Mouse (Mus musculus) lung, adult 2 months (tissue): ENCODE data around the gene Rgs21. TPM values are rescaled to one million over a fixed set of nuclear protein-coding genes. Genes with fewer than 3 reads are reported as not detected.

Experiments used
- DNase-seq: peaks from one replicate; pipeline ENCODE4 v3.0.0; 2022
- H3K4me1 ChIP-seq: fragments of 200-500 bp; 2 replicates; pipeline ENCODE4 v1.6.1; 2011; ENCODE audit warnings: low read length; ENCODE audit not compliant: control insufficient read depth, insufficient read depth
- H3K4me3 ChIP-seq: fragments of 200-500 bp; replicated peaks from 2 replicates; pipeline ENCODE3; 2011; ENCODE audit warnings: low read depth, mild to moderate bottlenecking, control low read depth, low read length; ENCODE audit errors: extremely low read depth
- CTCF ChIP-seq: fragments of 200-500 bp; IDR thresholded peaks from 2 replicates; pipeline ENCODE4 v1.5.1; 2011; ENCODE audit warnings: mild to moderate bottlenecking, low read length, control low read depth; ENCODE audit not compliant: insufficient read depth
- POLR2A ChIP-seq: fragments of 200-500 bp; IDR thresholded peaks from 2 replicates; pipeline ENCODE4 v1.6.1; 2011; ENCODE audit warnings: low read depth, mild to moderate bottlenecking, control low read depth, low read length, borderline replicate concordance; ENCODE audit errors: extremely low read depth
- WGBS: fragments of 180-500 bp; shearing (Covaris S2); methylation state at CpG from one replicate; pipeline ENCODE4 v1.1.7; 2018; 5-methylcytosine and 5-hydroxymethylcytosine counted together
- polyA plus RNA-seq: library from polyadenylated mRNA; depleted of rRNA; stranded (reverse); fragments of >200 nt; gene quantifications from 2 replicates; pipeline ENCODE4 v1.2.3, GENCODE M21; 2012; rRNA removed

Gene Rgs21
- not detected in 2 replicates for polyA plus RNA-seq

- H3K4me1 ChIP-seq, result no peaks in the 10 kb centered on the region
- TF ChIP-seq CTCF (no peak), POLR2A (no peak)
- 55% methylated on average over 3 of the region's 3 CpGs for WGBS
- no peak for DNase-seq
- no peak within 1 kb of the TSS for H3K4me3 ChIP-seq
Measured at GRCm38 (mm10) chr1:144567567-144567966, at the start of gene Rgs21. TSS of gene Rgs21 (minus strand) at chr1:144567667.

- no peak for DNase-seq
- Histone ChIP-seq H3K4me3 (no peak overlapping the region), H3K4me1 (no peaks in the 10 kb centered on the region)
- WGBS, result 91% methylated on average over 1 of the region's 1 CpGs
- TF ChIP-seq CTCF (no peak), POLR2A (no peak)
Measured at GRCm38 (mm10) chr1:144604071-144604470, 36.6 kb upstream of the Rgs21 start.

- WGBS, result 55% methylated on average over 2 of the region's 2 CpGs
- DNase-seq, result no peak
- TF ChIP-seq CTCF (no peak), POLR2A (no peak)
Measured at GRCm38 (mm10) chr1:144602987-144603386, 35.5 kb upstream of the Rgs21 start.

GRCm38 (mm10) chr1:144579321-144579720 lies 11.9 kb upstream of the Rgs21 start:
- DNase-seq, result no peak
- Histone ChIP-seq H3K4me3 (no peak overlapping the region), H3K4me1 (no peaks in the 10 kb centered on the region)
- no peak for TF ChIP-seq CTCF
- TF ChIP-seq POLR2A, result no peak
- 52% methylated on average over 1 of the region's 1 CpGs for WGBS

More at GRCm38 (mm10) chr1:144602987-144603386, 35.5 kb upstream of the Rgs21 start:
- Histone ChIP-seq H3K4me3 (no peak overlapping the region), H3K4me1 (no peaks in the 10 kb centered on the region)

GRCm38 (mm10) chr1:144572972-144573371 lies 5.5 kb upstream of the Rgs21 start:
- 88% methylated on average over 2 of the region's 2 CpGs for WGBS
- TF ChIP-seq CTCF, result no peak
- no peak for TF ChIP-seq POLR2A
- DNase-seq, result no peak
- Histone ChIP-seq H3K4me3 (no peak overlapping the region), H3K4me1 (no peaks in the 10 kb centered on the region)

- TF ChIP-seq CTCF (no peak), POLR2A (no peak)
- no peak for DNase-seq
- H3K4me1 ChIP-seq, result no peaks in the 10 kb centered on the region
- 55% methylated on average over 3 of the region's 3 CpGs for WGBS
- H3K4me3 ChIP-seq, result no peak overlapping the region
Measured at GRCm38 (mm10) chr1:144569905-144570304, 2.4 kb upstream of the Rgs21 start.

GRCm38 (mm10) chr1:144545142-144545541 lies 22.3 kb downstream of the Rgs21 start:
- 64% methylated on average over 4 of the region's 4 CpGs for WGBS

GRCm38 (mm10) chr1:144544497-144544961 lies 22.9 kb downstream of the Rgs21 start:
- WGBS, result 63% methylated on average over 6 of the region's 6 CpGs
- TF ChIP-seq POLR2A (no peak), CTCF (no peak)
- no peaks in the 10 kb centered on the region for H3K4me1 ChIP-seq
- no peak for DNase-seq
- no peak overlapping the region for H3K4me3 ChIP-seq

More at GRCm38 (mm10) chr1:144545142-144545541, 22.3 kb downstream of the Rgs21 start:
- no peak overlapping the region for H3K4me3 ChIP-seq
- H3K4me1 ChIP-seq, result no peaks in the 10 kb centered on the region
- no peak for DNase-seq
- TF ChIP-seq POLR2A (no peak), CTCF (no peak)

- no peaks in the 10 kb centered on the region for H3K4me1 ChIP-seq
- no peak for DNase-seq
- H3K4me3 ChIP-seq, result no peak overlapping the region
- 80% methylated on average over 1 of the region's 1 CpGs for WGBS
- TF ChIP-seq POLR2A, result no peak
- TF ChIP-seq CTCF, result no peak
Measured at GRCm38 (mm10) chr1:144531746-144532145, 35.7 kb downstream of the Rgs21 start.

- 47% methylated on average over 5 of the region's 5 CpGs for WGBS
- no peak for DNase-seq
- no peak overlapping the region for H3K4me3 ChIP-seq
- H3K4me1 ChIP-seq, result no peaks in the 10 kb centered on the region
- TF ChIP-seq POLR2A (no peak), CTCF (no peak)
Measured at GRCm38 (mm10) chr1:144517878-144518426, 49.5 kb downstream of the Rgs21 start.
